Mouse (Mus musculus) stomach, postnatal 0 days (tissue): Measurements from ENCODE around the gene Acbd6. TPM values are rescaled to one million over a fixed set of nuclear protein-coding genes. Genes with fewer than 3 reads are reported as not detected.

Experiments
- ATAC-seq: fragments of 200-750 bp; cut with Nextera tagmentation; 2 replicates; pipeline ENCODE4 v1.8.0; 2017; ENCODE audit not compliant: low FRiP score, low TSS enrichment
- DNase-seq: peaks from one replicate; pipeline ENCODE4 v3.0.0-alpha.2; 2016; ENCODE audit warnings: low spot score
- H3K27ac ChIP-seq: fragments of 300-500 bp; sonication (generic); replicated peaks from 2 replicates; pipeline ENCODE4 v1.5.1; 2014; ENCODE audit warnings: mild to moderate bottlenecking, control low read depth
- H3K27me3 ChIP-seq: fragments of 300-500 bp; sonication (generic); 2 replicates; pipeline ENCODE4 v1.6.1; 2014; ENCODE audit warnings: low read length; ENCODE audit not compliant: control insufficient read depth, insufficient read depth
- H3K36me3 ChIP-seq: fragments of 300-500 bp; sonication (generic); 2 replicates; pipeline ENCODE4 v1.6.1; 2014; ENCODE audit warnings: low read length, mixed read lengths; ENCODE audit not compliant: control insufficient read depth, insufficient read depth
- H3K4me1 ChIP-seq: fragments of 300-500 bp; sonication (generic); replicated peaks from 2 replicates; pipeline ENCODE4 v1.6.1; 2014; ENCODE audit warnings: antibody characterized with exemption; ENCODE audit not compliant: control insufficient read depth, insufficient read depth
- H3K4me2 ChIP-seq: fragments of 300-500 bp; sonication (generic); replicated peaks from 2 replicates; pipeline ENCODE4 v1.6.1; 2014; ENCODE audit warnings: low read depth, mild to moderate bottlenecking, control low read depth, moderate library complexity
- H3K4me3 ChIP-seq: fragments of 300-500 bp; sonication (generic); 2 replicates; pipeline ENCODE4 v1.5.1; 2014; ENCODE audit warnings: low read depth, low read length, control low read depth
- H3K9ac ChIP-seq: fragments of 300-500 bp; sonication (generic); 2 replicates; pipeline ENCODE4 v1.6.1; 2014; ENCODE audit warnings: mild to moderate bottlenecking, low read length, control low read depth, mixed read lengths
- H3K9me3 ChIP-seq: fragments of 300-500 bp; sonication (generic); 2 replicates; pipeline ENCODE4 v1.6.1; 2016; ENCODE audit warnings: low read length; ENCODE audit not compliant: control insufficient read depth
- CTCF ChIP-seq: IDR thresholded peaks from 2 replicates; pipeline ENCODE4 v1.5.1; 2016; ENCODE audit warnings: antibody characterized with exemption, low read depth, mild to moderate bottlenecking, moderate library complexity
- EP300 ChIP-seq: optimal IDR thresholded peaks from 2 replicates; pipeline ENCODE3; 2016; ENCODE audit warnings: antibody characterized with exemption
- WGBS: fragments of 180-500 bp; shearing (Covaris S2); extraction: QIAGEN DNeasy Blood & Tissue Kit; methylation state at CpG from one replicate; pipeline ENCODE4 v1.1.7; 2014; 5-methylcytosine and 5-hydroxymethylcytosine counted together
- polyA plus RNA-seq: library from polyadenylated mRNA; unstranded; fragments of >200 nt; fragmentation: Nextera tagmentation; extraction: Ambion mirVana; gene quantifications from 2 replicates; pipeline ENCODE4 v1.2.1, GENCODE M21; 2015

Gene Acbd6
- polyA plus RNA-seq, 1 experiment from 2014 or later = 55.9 TPM

DNA sequence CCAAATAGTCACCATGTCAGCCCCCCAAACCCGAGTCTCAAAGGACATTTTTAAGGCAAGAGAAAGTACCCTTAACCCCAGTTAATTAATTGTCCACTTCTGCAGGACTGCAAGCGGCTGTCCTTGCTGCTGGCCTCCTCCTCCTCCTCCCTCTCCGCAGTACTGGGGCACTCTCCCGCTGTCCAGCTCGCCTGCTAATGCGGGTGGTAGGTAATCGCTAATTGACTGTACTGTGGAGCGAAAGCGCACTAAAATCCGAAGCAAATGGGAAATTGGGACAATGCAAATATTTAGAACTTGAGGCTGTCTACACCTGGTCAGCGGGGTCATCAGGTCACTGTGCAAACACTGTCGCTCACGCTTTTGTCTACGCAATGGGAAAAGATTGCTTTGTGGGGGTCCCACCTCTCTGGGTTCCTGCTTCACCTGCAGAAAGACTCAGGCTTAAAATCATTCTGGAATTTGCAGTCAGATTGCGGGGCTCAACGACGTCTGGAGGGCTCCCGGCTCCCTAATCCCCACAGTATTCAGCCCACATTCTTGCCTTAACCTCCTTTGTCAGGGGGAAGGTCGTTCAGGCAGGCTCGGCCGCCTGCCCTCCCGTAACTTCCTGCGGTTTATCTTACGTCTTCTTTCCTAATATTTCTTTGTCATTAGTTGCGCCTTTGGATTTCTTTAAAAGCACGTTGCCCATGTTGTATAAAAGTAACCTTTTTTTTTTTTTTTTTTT lies 178.3 kb downstream of the Acbd6 start:
- H3K27me3 ChIP-seq = peaks cover 41% of the 10 kb centered on the region
- ATAC-seq = no peak
- no peak for TF ChIP-seq CTCF
- no peak for TF ChIP-seq EP300
- H3K4me1 ChIP-seq = no peaks in the 10 kb centered on the region
- no peak for DNase-seq
- H3K36me3 ChIP-seq = no peaks in the 10 kb centered on the region
- H3K4me3 ChIP-seq = no peak overlapping the region
- 2% methylated on average over 26 of the region's 26 CpGs for WGBS
- no peak overlapping the region for H3K27ac ChIP-seq
- no peaks in the 10 kb centered on the region for H3K9me3 ChIP-seq
- no peak overlapping the region for H3K9ac ChIP-seq
- no peak overlapping the region for H3K4me2 ChIP-seq

DNA sequence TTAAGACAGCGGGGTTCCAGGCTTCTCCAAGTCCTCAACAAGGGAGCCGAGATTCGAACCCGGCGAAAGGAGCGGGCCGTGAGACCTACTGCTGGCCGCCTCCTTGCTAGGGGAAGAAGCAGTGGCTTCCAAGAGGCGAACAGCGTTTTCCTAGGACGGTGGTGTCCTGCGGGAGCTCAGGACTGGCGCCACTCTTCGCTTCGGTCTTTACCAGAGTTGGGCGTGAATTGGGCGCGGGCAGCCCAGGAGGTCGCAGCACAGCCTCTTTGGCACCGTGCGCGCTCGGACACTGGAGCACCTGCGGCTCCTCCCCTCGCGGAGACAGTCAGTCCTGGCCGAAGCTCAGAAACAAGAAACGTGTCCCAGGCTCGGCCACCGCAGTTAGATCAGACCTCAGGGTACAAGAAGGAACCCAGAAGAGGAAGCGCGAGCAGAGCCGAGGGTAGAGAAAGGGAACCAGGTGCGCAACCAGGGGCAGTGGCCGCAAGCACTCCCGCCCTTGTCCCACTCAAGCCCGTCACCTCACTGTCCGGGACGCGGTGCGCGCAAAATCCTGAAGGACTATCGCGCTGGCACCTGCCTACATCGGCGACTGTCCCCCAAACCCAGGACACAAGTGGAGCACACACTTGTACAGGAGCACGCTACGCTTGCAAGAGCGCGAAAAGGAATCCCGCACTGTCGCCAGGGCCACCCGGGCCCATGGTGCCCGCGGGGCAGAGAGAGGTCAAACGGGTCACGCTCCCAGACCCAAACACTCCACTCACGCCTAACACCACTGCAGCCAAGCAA lies 179.3 kb downstream of the Acbd6 start:
- DNase-seq (no peak), ATAC-seq (no peak)
- no peak overlapping the region for H3K27ac ChIP-seq
- H3K4me1 ChIP-seq = 0 out of 2 replicates have a peak, but pooled peaks cover 4% of the 10 kb centered on the region
- H3K9ac ChIP-seq = no peak overlapping the region
- 1% methylated on average over 58 of the region's 58 CpGs for WGBS
- TF ChIP-seq EP300 (no peak), CTCF (no peak)
- H3K4me3 ChIP-seq = 0 out of 2 replicates have a peak overlapping the region, but pooled peaks have one; percentile 8
- no peaks in the 10 kb centered on the region for H3K36me3 ChIP-seq
- H3K27me3 ChIP-seq = peaks cover 48% of the 10 kb centered on the region
- H3K9me3 ChIP-seq = no peaks in the 10 kb centered on the region
- H3K4me2 ChIP-seq = no peak overlapping the region

DNA sequence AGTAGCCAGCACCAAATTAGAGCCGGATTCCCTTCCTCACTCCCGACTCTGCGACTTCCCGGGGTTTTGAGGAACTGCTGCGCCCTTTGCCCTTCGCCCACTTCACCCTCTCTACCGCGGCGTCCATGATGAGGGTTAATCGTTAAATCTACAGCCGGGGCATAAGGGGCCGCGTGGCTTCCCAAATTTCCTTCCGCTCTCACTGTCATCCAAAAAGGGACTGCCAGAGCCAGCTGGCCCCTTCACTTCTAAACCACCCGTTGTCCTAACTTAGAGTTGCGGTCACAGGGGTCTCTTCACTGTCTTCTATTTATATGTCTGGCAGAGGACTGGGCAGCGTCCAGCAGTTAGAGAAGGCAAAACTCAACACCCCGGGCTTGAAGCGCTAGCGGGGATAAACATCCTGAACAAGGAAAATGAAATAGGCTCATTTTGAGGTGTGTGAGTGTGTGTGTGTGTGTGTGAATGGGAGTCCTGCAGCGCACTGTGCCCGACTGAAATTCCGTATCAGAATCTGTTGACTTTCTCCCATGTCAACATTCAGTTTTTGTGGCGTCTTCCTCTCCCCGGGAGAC lies 180.0 kb downstream of the Acbd6 start:
- no peak for DNase-seq
- Histone ChIP-seq H3K9me3 (no peaks in the 10 kb centered on the region), H3K27ac (no peak overlapping the region), H3K9ac (no peak overlapping the region), H3K4me3 (0 out of 2 replicates have a peak overlapping the region, but pooled peaks have one; percentile 8), H3K4me2 (no peak overlapping the region), H3K36me3 (no peaks in the 10 kb centered on the region), H3K4me1 (0 out of 2 replicates have a peak, but pooled peaks cover 6% of the 10 kb centered on the region), H3K27me3 (peaks cover 50% of the 10 kb centered on the region)
- 2% methylated on average over 25 of the region's 25 CpGs for WGBS
- TF ChIP-seq EP300 (no peak), CTCF (no peak)
- no peak for ATAC-seq

Other genes with a start within 250 kb of the Acbd6 start
- gene Xpr1, start 140.7 kb upstream of the Acbd6 start, polyA plus RNA-seq = 2.9 TPM in 2 replicates
- gene Lhx4, start 193.6 kb downstream of the Acbd6 start, polyA plus RNA-seq = 0.04 and 0.10 TPM in 2 replicates